Mouse (Mus musculus): ENCODE measurements at regions not wholly inside any gene's neighbourhood (a gene's known extent, or its start where the extent isn't known, plus 50 kb on each side); places are given as distances from the start of the nearest gene placed in this dataset.

DNA sequence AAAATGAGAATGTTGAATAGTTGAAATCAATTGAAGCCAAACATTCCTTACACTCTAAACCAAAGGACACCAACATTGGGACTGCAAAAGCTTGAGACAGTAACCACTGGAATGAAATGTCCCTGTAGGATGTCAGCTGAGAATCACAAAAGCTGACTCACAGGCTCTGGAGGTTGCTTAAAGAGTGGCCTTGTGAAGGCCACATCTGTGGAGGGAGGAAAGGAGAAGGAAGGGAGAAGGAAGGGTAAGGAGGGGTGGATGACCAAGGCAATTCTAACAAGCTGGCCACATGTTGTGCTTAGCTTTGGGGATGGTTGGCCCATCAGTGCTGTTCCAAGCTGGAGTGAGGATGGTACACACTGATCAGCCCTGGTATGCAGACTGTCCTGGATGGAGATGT is 205.2 kb upstream of the Gm9747 start:
- DNase-seq: no peak
- intact Hi-C loops (cut with DNase I): no loop called here

DNA sequence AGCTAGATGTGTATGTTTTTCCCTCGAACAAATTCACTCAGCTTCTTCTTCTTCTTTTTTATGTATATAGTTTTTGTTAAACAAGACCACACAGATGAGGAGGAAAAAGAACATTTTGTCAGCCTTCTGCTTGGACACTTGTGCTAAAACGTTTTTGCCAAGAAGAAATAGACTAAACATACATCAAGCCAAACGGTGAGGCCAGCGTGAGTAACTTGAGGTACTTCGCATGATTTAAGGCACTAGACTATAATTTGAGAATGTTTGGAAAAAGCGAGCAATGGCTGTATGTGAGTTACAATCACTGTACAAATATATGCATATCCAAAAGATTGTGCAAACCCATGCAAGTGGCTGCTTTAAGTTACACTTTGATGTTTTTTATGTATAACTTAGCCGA is 201.8 kb upstream of the Gm9747 start:
- DNase-seq: no peak
- intact Hi-C loops (cut with DNase I): no loop called here

DNA sequence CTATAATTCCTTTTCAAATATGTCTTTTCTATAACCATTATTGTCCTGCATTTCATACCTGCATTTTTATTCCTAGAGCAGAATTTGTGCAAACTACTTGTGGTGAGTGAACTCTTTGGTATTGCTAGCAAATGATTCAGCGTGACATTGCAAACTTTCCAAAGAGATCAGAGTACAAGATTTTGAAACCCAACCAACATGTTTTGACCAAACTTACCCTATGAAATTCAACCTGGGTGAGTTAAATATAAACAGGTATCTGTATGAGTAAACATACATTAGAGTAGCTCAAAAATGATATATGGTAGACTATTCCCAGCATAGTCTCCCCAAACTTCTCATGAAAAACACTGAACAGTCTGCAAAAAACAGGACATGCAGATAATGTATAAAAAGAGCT is 200.5 kb upstream of the Gm9747 start:
- intact Hi-C loops (cut with DNase I): no loop called here
- DNase-seq: no peak

DNA sequence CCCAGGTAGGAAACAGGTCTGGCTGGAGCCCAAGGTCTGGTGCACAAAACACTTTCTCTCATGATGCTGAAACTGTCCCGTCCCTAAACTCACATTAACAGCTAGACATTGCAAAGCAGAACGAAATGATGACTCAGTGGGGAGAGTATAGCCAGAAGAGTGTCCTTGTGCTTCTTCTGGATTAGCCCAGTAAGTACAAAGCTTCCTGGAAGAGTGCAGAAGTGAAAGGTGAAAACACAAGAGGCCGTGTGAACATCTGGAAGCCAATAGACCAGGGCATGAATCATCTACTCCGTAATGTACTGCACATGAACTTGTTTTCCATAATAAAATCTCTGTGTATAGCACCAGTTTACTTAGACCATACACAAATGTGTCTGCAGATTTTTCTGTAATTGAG is 194.7 kb upstream of the Gm9747 start:
- intact Hi-C loops (cut with DNase I): no loop called here
- no peak for DNase-seq

DNA sequence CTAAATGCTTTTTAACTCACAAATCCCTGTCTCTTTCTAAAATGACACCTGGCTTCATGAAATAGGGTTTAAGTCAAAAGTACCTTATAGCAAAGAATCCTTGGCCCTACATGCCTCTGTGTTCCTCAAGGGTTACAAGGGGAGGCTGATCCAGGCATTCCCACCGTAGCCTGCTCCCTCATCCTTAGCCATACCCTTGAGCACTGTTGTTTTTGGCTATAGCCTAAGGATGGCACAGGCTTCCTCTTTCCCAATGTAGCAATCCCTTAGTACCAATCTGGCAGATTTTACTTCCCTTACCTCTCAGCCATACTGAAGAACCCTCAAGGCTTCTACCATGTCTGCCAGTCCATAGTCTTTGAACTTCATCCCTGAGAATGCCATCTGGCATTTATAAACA is 194.2 kb upstream of the Gm9747 start:
- intact Hi-C loops (cut with DNase I): no loop called here
- DNase-seq: no peak

DNA sequence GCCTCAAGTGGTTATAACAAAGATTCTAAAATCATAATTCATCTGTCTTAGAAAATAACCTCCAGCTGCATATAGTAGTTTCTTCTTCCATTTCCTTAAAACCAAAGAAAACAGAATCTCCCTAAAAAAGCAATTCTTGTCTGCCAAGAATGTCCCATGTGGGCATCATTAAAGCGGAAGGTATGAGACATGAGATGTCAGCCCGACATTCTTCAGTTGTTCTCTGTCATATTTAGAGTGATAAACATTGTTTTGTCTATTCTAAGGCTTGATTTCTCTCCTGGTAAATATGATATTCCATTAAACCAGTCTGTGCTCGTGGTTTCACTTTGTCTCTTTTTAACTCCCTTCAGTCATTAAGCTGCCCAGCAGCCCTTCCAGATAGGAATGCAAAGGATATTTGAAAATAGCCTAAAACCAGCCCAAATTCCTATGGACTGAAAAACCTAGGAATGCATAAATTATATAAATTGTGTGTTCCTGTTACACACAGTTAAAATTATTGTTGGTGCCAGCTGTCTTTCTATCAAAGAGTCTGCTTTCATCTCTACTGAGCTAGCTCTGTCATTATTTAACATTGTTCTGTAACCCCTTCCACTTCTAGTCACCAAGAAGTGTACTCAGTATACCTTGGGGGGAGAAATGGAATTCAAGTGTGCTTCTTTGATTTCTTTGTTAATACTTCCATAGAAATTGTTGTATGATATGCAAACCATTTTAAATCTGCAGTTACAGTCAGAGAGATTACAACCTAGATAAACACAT is 191.4 kb upstream of the Gm9747 start:
- DNase-seq: no peak
- intact Hi-C loops (cut with DNase I): no loop called here

DNA sequence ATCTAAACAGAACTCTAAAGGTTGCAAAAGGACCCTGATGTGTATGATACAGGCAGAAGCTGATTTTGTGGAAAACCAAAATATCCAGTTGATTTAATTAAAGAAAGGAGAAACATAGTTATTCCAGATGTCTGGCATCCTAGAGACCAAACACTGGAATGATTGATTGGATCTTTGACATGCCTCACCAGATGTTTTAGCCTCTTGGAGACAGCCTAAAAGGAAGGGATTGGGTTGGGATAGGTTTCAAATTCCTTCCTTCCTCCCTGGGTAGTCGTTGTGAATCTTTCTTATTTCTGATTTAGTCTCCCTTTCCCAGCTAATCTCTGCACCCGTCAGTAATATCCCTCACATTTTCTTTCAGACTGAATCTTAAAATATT is 190.9 kb upstream of the Gm9747 start:
- intact Hi-C loops (cut with DNase I): no loop called here
- DNase-seq: no peak

DNA sequence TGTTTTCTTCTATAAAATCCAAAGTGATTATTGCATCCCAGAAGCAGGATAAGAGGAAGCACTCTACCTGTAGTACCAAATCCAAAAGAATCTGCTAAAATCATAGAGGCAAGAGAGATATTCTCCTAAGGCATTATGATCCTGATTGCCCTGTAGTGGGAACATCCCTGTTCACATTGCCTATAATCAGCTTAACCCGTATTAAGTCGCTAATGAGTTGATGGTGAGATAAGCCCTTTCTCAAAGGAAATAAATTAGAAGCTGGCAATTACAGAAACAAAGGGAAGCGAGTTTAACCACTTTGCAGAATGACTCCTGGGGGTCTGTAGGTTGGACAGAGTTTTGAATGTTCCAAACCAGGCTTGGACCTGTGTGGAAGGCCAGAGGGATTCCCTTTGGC is 190.4 kb upstream of the Gm9747 start:
- no peak for DNase-seq
- intact Hi-C loops (cut with DNase I): no loop called here

DNA sequence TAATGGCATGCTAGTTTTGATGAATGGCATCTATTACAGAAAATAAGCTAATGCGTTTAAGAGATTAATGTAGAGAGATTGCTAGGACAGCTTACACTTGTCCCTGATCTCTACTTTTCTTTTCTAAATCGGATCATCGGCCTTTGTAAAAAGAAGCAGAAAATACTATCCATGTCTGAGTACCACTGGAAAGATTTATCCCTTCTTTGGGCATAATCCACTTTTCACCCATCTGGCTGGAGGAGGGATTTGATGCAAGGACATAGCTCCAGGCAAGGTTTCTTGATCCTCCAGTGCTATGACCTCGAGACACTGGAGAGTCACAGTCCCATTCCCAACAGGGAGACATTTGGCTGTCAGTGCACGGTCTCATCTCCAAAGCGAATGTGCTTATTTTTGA is 166.6 kb upstream of the Gm9747 start:
- intact Hi-C loops (cut with DNase I): no loop called here

DNA sequence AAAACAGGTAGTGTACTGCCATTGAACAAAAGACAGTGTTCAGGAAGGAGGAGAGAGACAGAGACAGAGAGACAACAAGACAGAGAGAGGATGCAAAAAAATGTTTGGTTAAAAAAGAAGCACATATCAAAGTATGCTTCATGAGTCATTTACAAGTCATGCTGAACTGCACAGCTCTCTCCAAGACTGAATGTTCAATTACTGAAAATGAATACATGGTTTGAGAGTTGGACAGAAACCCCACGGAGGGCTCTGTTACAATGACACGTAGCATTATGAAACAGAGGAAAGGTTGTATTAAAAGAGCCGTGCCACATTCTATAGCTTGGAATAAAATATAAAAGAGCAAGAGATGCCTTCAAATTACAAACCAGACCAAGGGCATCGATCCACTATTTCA is 164.3 kb upstream of the Gm9747 start:
- DNase-seq: no peak
- intact Hi-C loops (cut with DNase I): no loop called here

More for the DNA sequence above, 166.6 kb upstream of the Gm9747 start:
- DNase-seq: no peak

DNA sequence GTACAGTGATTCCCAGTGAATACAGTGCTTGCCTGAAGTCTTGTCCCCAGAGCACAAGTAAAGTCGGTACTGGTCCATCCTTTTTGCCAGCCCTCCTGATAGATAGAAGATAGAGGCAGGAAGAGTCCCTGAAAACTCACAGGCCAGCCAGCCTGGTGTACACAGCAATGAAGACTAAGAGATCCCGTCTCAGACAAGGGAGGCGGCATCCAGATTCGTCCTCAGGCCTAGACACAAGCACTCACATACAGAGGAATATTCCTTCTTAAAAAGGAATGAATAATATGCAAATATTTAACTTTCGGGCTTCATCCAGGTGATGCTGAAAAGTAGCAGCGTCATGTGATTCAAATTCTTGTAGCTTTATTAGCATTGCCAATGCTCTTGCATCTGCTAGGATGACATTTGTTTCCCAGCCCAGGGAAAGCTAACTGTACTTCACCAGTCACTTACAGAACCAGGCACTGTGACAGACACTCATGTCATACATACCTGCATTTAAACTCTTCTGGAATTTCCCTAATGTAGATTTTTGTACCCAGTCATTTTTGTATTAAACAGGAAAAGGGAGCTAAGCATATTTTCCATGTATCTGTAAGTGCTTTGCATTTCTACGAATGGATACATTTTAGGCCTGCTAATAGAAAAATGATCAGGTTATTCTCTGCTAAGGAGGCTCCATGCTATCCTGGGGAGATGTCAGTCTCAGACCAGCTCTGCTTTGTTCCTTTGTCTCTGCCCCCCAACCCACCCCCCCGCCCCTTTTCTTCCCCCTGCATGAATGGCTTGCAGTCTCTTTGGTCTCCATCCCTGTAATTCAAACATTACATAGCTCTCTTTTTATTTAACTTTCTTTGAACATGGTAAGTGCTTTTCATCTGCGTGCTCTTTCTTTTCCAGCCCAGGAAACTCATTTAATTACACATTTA is 162.5 kb upstream of the Gm9747 start:
- intact Hi-C loops (cut with DNase I): no loop called here
- DNase-seq: no peak

DNA sequence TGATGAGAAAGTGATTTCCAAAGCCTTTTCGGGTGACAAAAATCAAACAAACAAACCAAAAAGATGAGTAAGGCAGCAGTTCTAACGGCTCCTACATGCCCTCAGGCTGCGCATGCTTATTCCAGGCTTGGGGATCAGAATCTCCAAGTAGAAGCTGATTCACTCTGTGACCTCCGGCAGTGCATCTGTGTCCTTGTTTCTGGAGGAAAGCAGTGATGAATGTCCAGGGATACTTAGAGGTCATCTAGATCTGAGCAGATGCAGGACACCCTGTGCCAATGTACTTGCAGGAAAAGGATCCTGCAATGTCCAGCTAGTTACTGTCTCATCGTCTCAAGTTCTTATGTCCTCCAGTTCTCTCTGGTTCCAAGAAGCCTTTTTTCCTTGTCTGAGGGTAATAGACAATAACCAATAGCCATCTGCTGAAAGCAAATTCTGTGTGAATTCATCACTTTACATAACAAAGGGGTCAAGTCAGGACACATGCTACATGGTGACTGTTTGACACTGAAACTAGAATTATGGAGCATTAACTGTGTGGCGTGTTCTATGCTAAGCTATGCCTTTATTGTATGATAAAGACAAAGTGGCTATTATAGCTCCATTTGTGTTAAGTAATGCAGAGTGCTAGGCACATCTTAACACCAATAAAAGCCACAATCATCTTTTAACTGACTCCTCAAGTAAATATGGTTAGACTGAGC is 143.6 kb upstream of the Gm9747 start:
- intact Hi-C loops (cut with DNase I): no loop called here
- DNase-seq: no peak

DNA sequence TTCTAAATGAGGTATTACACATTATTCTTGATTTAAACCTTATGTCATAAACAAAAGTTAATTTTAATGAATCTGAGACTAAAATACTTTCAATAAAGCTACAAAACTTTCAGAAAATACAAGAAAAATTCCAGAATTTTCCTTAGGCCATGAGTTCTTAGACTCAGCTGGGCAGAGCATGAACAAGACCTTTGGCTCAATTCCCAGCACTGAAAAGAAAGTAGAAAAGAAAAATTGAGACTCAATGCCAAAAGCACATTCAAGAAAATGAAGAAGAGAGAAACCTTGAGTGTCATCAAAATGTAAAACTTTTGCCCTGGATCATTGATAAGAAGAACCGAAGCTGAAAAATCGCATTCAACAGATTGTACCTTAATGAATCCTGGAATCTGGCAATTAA is 137.8 kb upstream of the Gm9747 start:
- intact Hi-C loops (cut with DNase I): no loop called here
- no peak for DNase-seq

DNA sequence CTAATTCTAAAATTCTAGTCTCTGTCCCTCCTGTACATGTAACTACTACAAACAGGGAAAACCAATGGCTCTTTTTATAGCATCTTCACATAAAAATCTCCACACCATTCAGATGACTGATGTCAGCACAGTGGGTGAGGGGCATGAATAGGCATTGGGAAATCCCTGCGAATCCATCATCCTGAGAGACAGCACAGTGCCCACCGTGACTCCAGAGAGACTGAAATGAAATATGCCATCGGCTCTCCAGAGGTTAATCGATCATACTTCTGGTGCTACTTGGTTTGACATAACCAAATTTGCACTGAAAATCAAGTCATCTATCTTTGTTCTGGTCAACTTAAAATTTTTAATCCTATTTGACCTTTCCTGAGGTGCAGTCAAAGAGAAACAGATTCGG is 126.2 kb upstream of the Gm9747 start:
- intact Hi-C loops (cut with DNase I): no loop called here
- no peak for DNase-seq

DNA sequence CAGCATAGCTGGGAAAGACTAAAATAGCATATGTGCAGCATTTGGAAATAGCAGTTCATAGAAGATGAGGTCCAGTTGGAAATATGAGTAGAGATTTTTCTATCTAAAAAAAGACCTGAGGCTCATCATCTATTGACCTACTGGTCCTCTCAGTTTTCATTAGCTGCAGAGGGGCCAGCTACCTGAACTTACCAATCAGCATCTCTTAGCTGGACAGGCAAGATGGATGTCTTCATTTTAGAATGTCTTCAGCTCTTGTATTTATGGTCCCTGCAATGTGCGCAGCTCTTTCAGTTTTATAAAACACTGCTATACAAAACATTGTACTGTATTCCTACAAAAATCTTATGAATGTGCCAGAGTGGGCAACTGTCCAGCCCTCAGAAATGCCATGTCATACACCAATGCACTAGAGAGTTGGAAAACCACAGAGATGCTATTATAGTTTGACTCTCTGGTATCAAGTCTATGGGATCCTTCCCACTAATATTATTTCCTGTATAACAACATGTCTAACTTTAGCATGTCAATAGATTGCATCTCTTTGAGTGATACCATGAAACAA is 122.8 kb upstream of the Gm9747 start:
- no peak for DNase-seq
- intact Hi-C loops (cut with DNase I): no loop called here

DNA sequence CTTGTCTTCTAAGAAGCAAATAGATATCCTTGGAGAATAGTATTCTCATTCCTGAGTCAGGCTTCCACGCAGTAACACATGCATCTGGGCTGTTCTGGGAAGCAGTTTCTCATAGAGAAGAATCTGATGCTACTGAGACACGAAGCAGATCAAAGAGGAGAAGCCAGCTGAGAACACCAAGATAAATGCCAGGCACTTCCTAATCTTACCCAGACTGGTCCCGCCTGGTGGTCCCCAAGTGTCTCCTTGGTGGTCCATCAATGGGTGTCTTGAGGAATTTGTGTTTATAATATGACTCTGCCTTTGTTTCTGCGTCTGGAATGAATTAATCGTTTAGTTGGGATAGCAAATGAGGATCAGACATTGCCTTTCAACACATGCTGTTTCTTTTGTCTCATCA is 120.5 kb upstream of the Gm9747 start:
- intact Hi-C loops (cut with DNase I): no loop called here
- no peak for DNase-seq

DNA sequence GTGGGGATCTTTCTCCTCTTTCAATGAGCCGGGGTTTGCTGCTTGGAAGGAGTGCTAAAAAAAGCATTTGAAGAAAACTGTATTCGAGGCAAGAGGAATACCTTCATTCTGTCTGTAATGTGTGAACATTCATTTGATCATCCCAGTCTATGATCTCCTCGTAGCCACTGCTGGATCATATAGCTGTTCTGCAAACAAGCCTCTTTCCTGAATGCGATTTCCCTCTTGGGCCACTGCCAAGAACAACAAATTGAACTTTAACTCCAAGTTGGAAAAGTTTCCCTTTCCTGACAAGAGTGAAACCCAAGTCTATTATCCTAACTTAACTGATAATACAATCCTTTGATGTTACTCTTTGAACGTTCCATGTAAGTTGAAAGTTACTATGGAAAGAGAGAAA is 108.4 kb upstream of the Gm9747 start:
- intact Hi-C loops (cut with DNase I): no loop called here
- no peak for DNase-seq

DNA sequence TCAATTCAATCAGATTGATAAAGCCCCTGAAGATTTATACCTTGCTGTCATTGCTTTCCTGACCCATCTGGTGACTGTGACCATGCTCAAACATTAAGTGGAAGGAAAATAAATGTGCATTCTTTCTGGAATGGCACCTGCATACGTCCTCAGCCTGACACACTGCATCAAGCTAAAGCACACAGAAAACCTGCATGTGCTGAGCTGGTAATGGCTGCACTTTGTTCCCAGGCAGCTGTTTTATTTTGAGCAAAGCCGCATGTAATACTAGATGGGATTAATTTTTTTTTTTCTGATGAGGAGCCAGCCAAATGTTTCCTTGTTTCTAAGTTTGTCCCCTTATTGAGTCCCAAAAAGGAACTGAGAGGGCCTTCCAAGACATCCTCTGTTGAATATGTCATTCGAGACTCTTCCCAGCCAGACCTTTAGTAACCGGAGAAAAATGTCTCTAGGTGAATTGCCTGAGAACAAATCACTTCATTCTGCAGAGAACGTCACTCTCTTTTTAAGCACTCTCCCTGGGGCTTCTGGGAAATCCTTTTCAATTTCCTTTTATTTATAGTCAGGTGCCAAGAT is 103.1 kb upstream of the Gm9747 start:
- no peak for DNase-seq
- intact Hi-C loops (cut with DNase I): no loop called here

DNA sequence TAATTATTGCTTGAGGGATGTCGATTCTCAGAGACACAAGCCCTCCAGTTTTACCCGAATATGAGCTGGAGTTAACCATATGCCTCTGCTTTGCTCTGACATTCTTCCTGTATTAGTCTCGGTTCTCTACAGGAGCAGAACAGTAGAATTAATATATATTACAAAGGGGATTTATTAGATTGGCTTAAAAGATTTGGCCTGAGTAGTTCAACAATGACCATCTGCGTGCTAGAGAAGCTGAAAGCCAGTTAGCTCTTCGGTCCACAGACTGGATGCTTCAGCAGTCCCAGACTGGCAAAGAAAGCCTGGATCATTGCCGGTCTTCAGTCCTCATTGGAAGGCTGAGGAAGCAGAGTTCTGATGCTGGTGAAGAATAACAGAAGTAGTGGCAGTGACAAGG is 100.4 kb upstream of the Gm9747 start:
- intact Hi-C loops (cut with DNase I): no loop called here

DNA sequence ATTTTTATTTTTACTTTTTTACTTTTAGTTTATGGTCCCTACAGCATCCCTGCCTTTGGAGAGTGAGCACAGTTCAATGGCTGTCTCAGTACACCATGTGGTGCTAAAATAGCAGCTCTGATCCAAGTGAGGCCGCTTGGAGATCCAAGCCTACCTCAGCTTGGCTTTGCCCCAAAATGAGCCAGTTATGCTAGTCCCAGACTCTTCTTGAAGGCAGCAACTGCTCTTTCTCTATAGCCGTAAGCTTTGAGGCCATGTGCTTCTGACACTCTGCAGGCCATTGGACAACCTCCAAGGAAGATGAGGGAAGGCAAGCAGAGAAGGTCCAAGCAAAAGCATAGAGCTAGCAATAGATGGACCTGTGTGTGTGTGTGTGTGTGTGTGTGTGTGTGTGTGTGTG is 98.0 kb upstream of the Gm9747 start:
- intact Hi-C loops (cut with DNase I): no loop called here

More for the DNA sequence above, 100.4 kb upstream of the Gm9747 start:
- DNase-seq: no peak

More for the DNA sequence above, 98.0 kb upstream of the Gm9747 start:
- no peak for DNase-seq
